Mouse (Mus musculus) ES-Bruce4 (cell line): ENCODE data around the gene Ptprm. TPM values are rescaled to one million over a fixed set of nuclear protein-coding genes. Genes with fewer than 3 reads are reported as not detected.

ENCODE experiments used
- H3K27ac ChIP-seq: 2 replicates; pipeline ENCODE4 v1.5.1; 2012; ENCODE audit warnings: low read length, inconsistent platforms; ENCODE audit not compliant: insufficient read depth
- H3K27me3 ChIP-seq: 2 replicates; pipeline ENCODE4 v1.6.1; 2012; ENCODE audit warnings: mild to moderate bottlenecking, low read length, inconsistent platforms; ENCODE audit not compliant: control insufficient read depth, poor library complexity, insufficient read depth, severe bottlenecking
- H3K36me3 ChIP-seq: 2 replicates; pipeline ENCODE4 v1.6.1; 2012; ENCODE audit warnings: inconsistent platforms, mild to moderate bottlenecking, low read length, moderate library complexity; ENCODE audit not compliant: control insufficient read depth, poor library complexity, insufficient read depth, severe bottlenecking
- H3K4me1 ChIP-seq: one replicate; pipeline ENCODE4 v1.8.1; 2011; ENCODE audit warnings: low read length; ENCODE audit not compliant: control insufficient read depth, insufficient read depth
- H3K4me3 ChIP-seq: 2 replicates; pipeline ENCODE4 v1.5.1; 2011; ENCODE audit warnings: low read depth, mild to moderate bottlenecking, low read length
- H3K9ac ChIP-seq: 2 replicates; pipeline ENCODE4 v1.6.1; 2012; ENCODE audit warnings: low read depth, mild to moderate bottlenecking, inconsistent platforms; ENCODE audit not compliant: poor library complexity, severe bottlenecking
- H3K9me3 ChIP-seq: replicated peaks from 2 replicates; pipeline ENCODE4 v1.6.1; 2012; ENCODE audit warnings: mild to moderate bottlenecking, low read length, inconsistent platforms; ENCODE audit not compliant: control insufficient read depth, poor library complexity, insufficient read depth, severe bottlenecking
- CTCF ChIP-seq: IDR thresholded peaks from one replicate; pipeline ENCODE4 v1.8.1; 2011; ENCODE audit warnings: low read depth, low read length
- EP300 ChIP-seq: IDR thresholded peaks from 2 replicates; pipeline ENCODE4 v1.6.1; 2011; ENCODE audit warnings: low read depth, low read length; ENCODE audit not compliant: insufficient read depth
- POLR2A ChIP-seq: IDR thresholded peaks from one replicate; pipeline ENCODE4 v1.8.1; 2011; ENCODE audit warnings: low read length; ENCODE audit not compliant: insufficient read depth
- polyA plus RNA-seq: library from polyadenylated mRNA; stranded (reverse); fragments of >200 nt; gene quantifications from 2 replicates; pipeline ENCODE4 v1.2.4, GENCODE M21; 2011; ENCODE audit warnings: low read depth; ENCODE audit not compliant: missing spikeins, insufficient read depth, insufficient read length

Gene Ptprm
- polyA plus RNA-seq, 1 experiment, result 10.8 TPM

- no peak overlapping the region for H3K9ac ChIP-seq
These were observed 81.3 kb downstream of the Ptprm start for GRCm38 (mm10) chr17:67272928-67273327.

GRCm38 (mm10) chr17:67268475-67269080 lies 85.7 kb downstream of the Ptprm start:
- Histone ChIP-seq H3K9ac (no peak overlapping the region), H3K27me3 (no peaks in the 10 kb centered on the region), H3K27ac (no peak overlapping the region), H3K4me3 (no peak overlapping the region), H3K36me3 (no peaks in the 10 kb centered on the region), H3K4me1 (no peaks in the 10 kb centered on the region), H3K9me3 (no peaks in the 10 kb centered on the region)
- TF ChIP-seq EP300 (no peak), CTCF (no peak), POLR2A (no peak)

More at GRCm38 (mm10) chr17:67272928-67273327, 81.3 kb downstream of the Ptprm start:
- no peaks in the 10 kb centered on the region for H3K4me1 ChIP-seq
- no peak overlapping the region for H3K27ac ChIP-seq
- no peak overlapping the region for H3K4me3 ChIP-seq
- no peaks in the 10 kb centered on the region for H3K27me3 ChIP-seq
- no peak for TF ChIP-seq CTCF
- no peak for TF ChIP-seq EP300
- no peak for TF ChIP-seq POLR2A
- no peaks in the 10 kb centered on the region for H3K9me3 ChIP-seq
- H3K36me3 ChIP-seq, result no peaks in the 10 kb centered on the region

GRCm38 (mm10) chr17:67266270-67266669 lies 88.0 kb downstream of the Ptprm start:
- no peaks in the 10 kb centered on the region for H3K9me3 ChIP-seq
- no peaks in the 10 kb centered on the region for H3K4me1 ChIP-seq
- H3K9ac ChIP-seq, result no peak overlapping the region
- no peaks in the 10 kb centered on the region for H3K36me3 ChIP-seq
- H3K27me3 ChIP-seq, result no peaks in the 10 kb centered on the region
- TF ChIP-seq EP300, result no peak
- no peak overlapping the region for H3K27ac ChIP-seq
- no peak overlapping the region for H3K4me3 ChIP-seq

GRCm38 (mm10) chr17:67265520-67265919 lies 88.7 kb downstream of the Ptprm start:
- H3K9me3 ChIP-seq, result no peaks in the 10 kb centered on the region
- no peaks in the 10 kb centered on the region for H3K27me3 ChIP-seq
- no peaks in the 10 kb centered on the region for H3K4me1 ChIP-seq
- no peak for TF ChIP-seq EP300
- TF ChIP-seq CTCF, result no peak
- TF ChIP-seq POLR2A, result no peak
- H3K9ac ChIP-seq, result no peak overlapping the region
- no peaks in the 10 kb centered on the region for H3K36me3 ChIP-seq
- H3K4me3 ChIP-seq, result no peak overlapping the region
- H3K27ac ChIP-seq, result no peak overlapping the region

GRCm38 (mm10) chr17:67264716-67265115 lies 89.5 kb downstream of the Ptprm start:
- TF ChIP-seq EP300, result no peak
- TF ChIP-seq POLR2A, result no peak
- TF ChIP-seq CTCF, result no peak
- Histone ChIP-seq H3K36me3 (no peaks in the 10 kb centered on the region), H3K9me3 (no peaks in the 10 kb centered on the region), H3K4me1 (no peaks in the 10 kb centered on the region), H3K4me3 (no peak overlapping the region), H3K9ac (no peak overlapping the region), H3K27ac (no peak overlapping the region), H3K27me3 (no peaks in the 10 kb centered on the region)

- Histone ChIP-seq H3K27ac (no peak overlapping the region), H3K4me3 (no peak overlapping the region), H3K4me1 (no peaks in the 10 kb centered on the region), H3K27me3 (no peaks in the 10 kb centered on the region), H3K36me3 (no peaks in the 10 kb centered on the region), H3K9ac (no peak overlapping the region), H3K9me3 (no peaks in the 10 kb centered on the region)
- TF ChIP-seq CTCF, result no peak
- no peak for TF ChIP-seq POLR2A
- TF ChIP-seq EP300, result no peak
These were observed 91.2 kb downstream of the Ptprm start for GRCm38 (mm10) chr17:67263024-67263423.
